Mouse (Mus musculus) midbrain, postnatal 0 days (tissue): ENCODE results near the gene Brat1. TPM values are rescaled to one million over a fixed set of nuclear protein-coding genes. Genes with fewer than 3 reads are reported as not detected.

Source experiments
- ATAC-seq: fragments of 200-750 bp; cut with Nextera tagmentation; 2 replicates; pipeline ENCODE4 v1.8.0; 2017; ENCODE audit warnings: moderate number of reproducible peaks, mild to moderate bottlenecking, moderate TSS enrichment, moderate library complexity; ENCODE audit not compliant: low FRiP score
- DNase-seq: peaks from one replicate; pipeline ENCODE4 v3.0.0-alpha.2; 2015; ENCODE audit warnings: low spot score
- H3K27ac ChIP-seq: fragments of 300-500 bp; sonication (generic); 2 replicates; pipeline ENCODE4 v1.5.1; 2014; ENCODE audit warnings: low read depth, mild to moderate bottlenecking, low read length, mixed read lengths
- H3K27me3 ChIP-seq: fragments of 300-500 bp; sonication (generic); 2 replicates; pipeline ENCODE4 v1.6.1; 2014; ENCODE audit warnings: low read length, control low read depth, mixed read lengths; ENCODE audit not compliant: insufficient read depth
- H3K36me3 ChIP-seq: fragments of 300-500 bp; sonication (generic); 2 replicates; pipeline ENCODE4 v1.6.1; 2014; ENCODE audit warnings: low read length, control low read depth, mixed read lengths; ENCODE audit not compliant: insufficient read depth
- H3K4me1 ChIP-seq: fragments of 300-500 bp; sonication (generic); 2 replicates; pipeline ENCODE4 v1.6.1; 2014; ENCODE audit warnings: mild to moderate bottlenecking, control low read depth, antibody characterized with exemption, low read length, mixed read lengths; ENCODE audit not compliant: insufficient read depth
- H3K4me2 ChIP-seq: fragments of 300-500 bp; sonication (generic); 2 replicates; pipeline ENCODE4 v1.6.1; 2014; ENCODE audit warnings: low read depth, mild to moderate bottlenecking, low read length, mixed read lengths; ENCODE audit not compliant: poor library complexity, severe bottlenecking
- H3K4me3 ChIP-seq: fragments of 300-500 bp; sonication (generic); 2 replicates; pipeline ENCODE4 v1.5.1; 2014; ENCODE audit warnings: low read depth, mild to moderate bottlenecking, low read length, moderate library complexity
- H3K9ac ChIP-seq: fragments of 300-500 bp; sonication (generic); replicated peaks from 2 replicates; pipeline ENCODE4 v1.6.1; 2014; ENCODE audit warnings: mild to moderate bottlenecking, low read length, moderate library complexity, mixed read lengths; ENCODE audit not compliant: poor library complexity, severe bottlenecking
- H3K9me3 ChIP-seq: fragments of 300-500 bp; sonication (generic); 2 replicates; pipeline ENCODE4 v1.6.1; 2016; ENCODE audit warnings: low read length, control low read depth
- CTCF ChIP-seq: IDR thresholded peaks from 2 replicates; pipeline ENCODE4 v1.5.1; 2016; ENCODE audit warnings: antibody characterized with exemption, mild to moderate bottlenecking
- WGBS: fragments of 180-500 bp; shearing (Covaris S2); extraction: QIAGEN DNeasy Blood & Tissue Kit; methylation state at CpG from one replicate; pipeline ENCODE4 v1.1.7; 2014; 5-methylcytosine and 5-hydroxymethylcytosine counted together
- polyA plus RNA-seq: library from polyadenylated mRNA; unstranded; fragments of >200 nt; fragmentation: Nextera tagmentation; extraction: Ambion mirVana; gene quantifications from 2 replicates; pipeline ENCODE4 v1.2.1, GENCODE M21; 2015
- total RNA-seq: library from RNA; depleted of rRNA; stranded (reverse); fragments of >200 nt; gene quantifications from 2 replicates; pipeline ENCODE4 v1.2.3, GENCODE M21; 2014

Gene Brat1
- total and polyA plus RNA-seq, 2 experiments from 2014 or later = 16.4 to 40.3 TPM

DNA sequence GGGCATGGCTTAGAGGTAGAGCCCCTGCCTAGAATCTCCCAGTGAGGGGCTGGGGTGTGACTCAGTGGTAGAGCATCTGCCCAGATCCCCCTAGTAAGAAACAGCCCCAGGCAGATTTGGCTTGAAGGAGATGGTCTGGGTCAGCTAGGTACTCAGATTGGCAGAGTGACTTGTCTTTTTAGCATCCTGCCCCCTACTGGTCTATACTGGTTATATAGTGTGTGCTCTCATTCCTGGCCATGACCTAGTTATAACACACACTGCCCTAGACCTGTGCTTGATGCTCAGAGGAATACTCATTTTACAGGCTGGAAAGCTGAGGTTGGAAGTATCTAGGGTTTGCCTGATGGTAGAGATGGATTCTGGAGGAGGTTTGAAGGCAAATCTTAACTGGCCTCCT lies 37.1 kb downstream of the Brat1 start:
- Histone ChIP-seq H3K36me3 (no peaks in the 10 kb centered on the region), H3K4me3 (no peak overlapping the region), H3K9ac (no peak overlapping the region), H3K9me3 (no peaks in the 10 kb centered on the region), H3K4me1 (no peaks in the 10 kb centered on the region), H3K27ac (no peak overlapping the region), H3K4me2 (no peak overlapping the region), H3K27me3 (no peaks in the 10 kb centered on the region)
- DNase-seq (no peak), ATAC-seq (no peak)
- peak; percentile 57 for TF ChIP-seq CTCF

DNA sequence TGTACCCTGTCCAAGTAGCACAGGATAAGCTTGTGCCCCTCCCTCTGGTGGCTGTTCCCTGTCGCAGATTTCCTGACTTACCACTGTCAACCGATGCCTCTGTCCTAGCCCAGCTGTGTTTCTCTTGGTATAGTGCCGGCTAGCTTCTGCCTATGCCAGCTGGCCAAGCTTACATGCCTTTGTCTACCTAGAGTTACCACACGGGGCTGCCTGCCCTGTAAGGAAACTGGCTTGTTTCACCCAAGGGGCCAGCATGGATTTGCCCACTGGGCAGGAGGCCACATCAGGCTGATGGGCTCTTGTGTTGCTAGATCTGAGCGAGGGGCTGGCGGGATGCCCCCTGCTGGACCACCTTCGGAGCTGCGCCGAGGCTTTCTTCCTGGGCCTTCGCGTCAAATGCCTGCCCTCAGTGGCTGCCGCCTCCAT lies 38.9 kb downstream of the Brat1 start:
- no peak overlapping the region for H3K27ac ChIP-seq
- no peak overlapping the region for H3K4me2 ChIP-seq
- DNase-seq = peak; percentile 70
- no peak overlapping the region for H3K9ac ChIP-seq
- H3K4me1 ChIP-seq = no peaks in the 10 kb centered on the region
- WGBS = 26% methylated on average over 12 of the region's 12 CpGs
- H3K27me3 ChIP-seq = no peaks in the 10 kb centered on the region
- peak; percentile 56; the same call in 1 of the 2 replicates for ATAC-seq
- H3K9me3 ChIP-seq = no peaks in the 10 kb centered on the region
- peak; percentile 55 for TF ChIP-seq CTCF
- H3K36me3 ChIP-seq = no peaks in the 10 kb centered on the region
- H3K4me3 ChIP-seq = no peak overlapping the region

DNA sequence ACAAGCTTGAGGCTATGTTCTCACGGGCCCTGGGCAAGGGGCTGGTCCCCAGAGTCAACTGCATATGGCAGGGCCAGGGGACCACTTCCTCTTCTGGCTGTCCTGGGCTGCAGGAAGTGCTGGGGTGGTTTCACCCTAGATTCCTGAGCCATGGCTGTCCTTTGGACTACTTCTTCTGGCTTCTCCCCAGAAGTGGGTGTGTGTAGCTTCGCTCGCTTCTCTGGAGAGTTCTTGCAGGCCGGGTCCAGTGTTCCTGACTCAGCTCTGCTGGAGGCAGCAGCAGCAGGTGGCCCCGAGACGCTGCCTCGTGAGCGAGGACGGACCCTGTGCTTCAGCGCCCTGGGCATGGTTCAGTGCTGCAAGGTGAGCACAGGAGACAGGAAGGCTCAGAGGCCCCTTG lies 43.6 kb downstream of the Brat1 start:
- H3K4me3 ChIP-seq = no peak overlapping the region
- peaks cover 5% of the 10 kb centered on the region; the same call in 1 of the 2 replicates for H3K4me1 ChIP-seq
- no peak for ATAC-seq
- H3K27ac ChIP-seq = no peak overlapping the region
- WGBS = 84% methylated on average over 10 of the region's 10 CpGs
- no peak for DNase-seq
- no peaks in the 10 kb centered on the region for H3K27me3 ChIP-seq
- no peak for TF ChIP-seq CTCF
- no peak overlapping the region for H3K9ac ChIP-seq
- no peak overlapping the region for H3K4me2 ChIP-seq
- H3K9me3 ChIP-seq = no peaks in the 10 kb centered on the region
- H3K36me3 ChIP-seq = peaks cover 4% of the 10 kb centered on the region; the same call in 1 of the 2 replicates

DNA sequence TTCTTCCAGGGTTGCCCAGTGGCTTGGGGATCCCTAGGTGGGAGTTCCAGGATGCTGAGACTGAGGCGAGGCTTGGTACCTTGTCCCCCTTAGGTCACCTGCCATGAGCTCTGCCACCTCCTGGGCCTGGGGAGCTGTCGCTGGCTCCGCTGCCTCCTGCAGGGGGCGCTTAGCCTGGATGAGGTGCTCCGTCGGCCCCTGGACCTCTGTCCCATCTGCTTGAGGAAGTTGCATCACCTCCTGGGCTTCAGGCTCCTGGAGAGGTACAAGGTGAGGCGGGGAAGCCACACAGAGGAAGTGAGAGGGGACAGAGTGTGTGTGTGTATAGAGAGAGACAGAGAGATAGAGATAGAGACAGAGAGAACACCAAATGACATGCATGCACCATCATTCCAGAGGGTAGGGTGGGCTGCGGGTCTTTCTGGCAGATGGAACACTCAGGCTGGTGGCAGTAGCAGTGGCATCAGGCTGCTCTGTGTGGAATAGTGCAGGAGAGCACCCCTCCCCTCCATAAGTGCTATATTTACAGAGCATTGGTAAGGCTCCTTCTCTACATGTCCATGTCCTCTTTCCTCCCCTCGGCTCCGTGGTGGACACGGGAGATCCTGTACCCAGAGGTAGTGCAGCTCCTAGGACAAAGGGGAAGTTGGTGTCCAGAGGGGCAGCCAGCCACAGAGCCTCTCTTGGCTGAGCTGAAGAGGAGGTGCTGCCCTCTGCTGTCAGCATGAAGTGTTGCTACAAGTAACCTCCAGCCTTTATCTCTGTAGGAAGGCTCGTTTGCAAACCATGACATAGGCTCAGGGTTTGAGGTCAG lies 44.5 kb downstream of the Brat1 start:
- peak overlapping the region; percentile 18; the same call in 1 of the 2 replicates for H3K4me3 ChIP-seq
- 19% methylated on average over 12 of the region's 12 CpGs for WGBS
- peak overlapping the region; percentile 37 for H3K4me2 ChIP-seq
- peaks cover 5% of the 10 kb centered on the region; the same call in 1 of the 2 replicates for H3K4me1 ChIP-seq
- H3K27me3 ChIP-seq = no peaks in the 10 kb centered on the region
- 0 out of 2 replicates have a peak overlapping the region, but pooled peaks have one; percentile 8 for H3K27ac ChIP-seq
- H3K36me3 ChIP-seq = peaks cover 4% of the 10 kb centered on the region; the same call in 1 of the 2 replicates
- H3K9me3 ChIP-seq = no peaks in the 10 kb centered on the region
- peak; percentile 91 for TF ChIP-seq CTCF
- ATAC-seq = peak; percentile 71
- peak overlapping the region; percentile 13; the same call in 1 of the 2 replicates for H3K9ac ChIP-seq
- DNase-seq = peak; percentile 83

DNA sequence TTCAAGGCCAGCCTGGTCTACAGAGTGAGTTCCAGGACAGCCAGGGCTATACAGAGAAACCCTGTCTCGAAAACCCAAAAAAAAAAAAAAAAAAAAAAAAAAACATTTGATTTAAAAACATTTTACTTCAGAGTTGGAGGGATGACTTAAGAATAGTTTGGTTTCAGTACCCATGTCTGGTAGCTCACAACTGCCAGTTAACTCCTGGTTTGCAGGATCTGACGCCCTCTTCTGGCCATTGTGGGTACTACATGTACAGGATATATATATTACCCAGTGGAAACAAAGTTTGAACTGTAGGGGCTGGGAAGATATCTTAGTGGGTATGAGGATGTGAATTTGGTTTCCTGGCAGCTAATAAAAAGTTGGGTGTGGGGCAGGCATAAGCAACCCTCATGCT lies 46.1 kb downstream of the Brat1 start:
- Histone ChIP-seq H3K4me3 (no peak overlapping the region), H3K9ac (no peak overlapping the region), H3K27ac (no peak overlapping the region), H3K4me2 (no peak overlapping the region), H3K27me3 (no peaks in the 10 kb centered on the region), H3K9me3 (no peaks in the 10 kb centered on the region), H3K36me3 (peaks cover 4% of the 10 kb centered on the region; the same call in 1 of the 2 replicates), H3K4me1 (peaks cover 5% of the 10 kb centered on the region; the same call in 1 of the 2 replicates)
- ATAC-seq (no peak), DNase-seq (no peak)
- TF ChIP-seq CTCF = peak; percentile 74
- 4% methylated on average over 1 of the region's 2 CpGs for whole genome bisulfite sequencing

DNA sequence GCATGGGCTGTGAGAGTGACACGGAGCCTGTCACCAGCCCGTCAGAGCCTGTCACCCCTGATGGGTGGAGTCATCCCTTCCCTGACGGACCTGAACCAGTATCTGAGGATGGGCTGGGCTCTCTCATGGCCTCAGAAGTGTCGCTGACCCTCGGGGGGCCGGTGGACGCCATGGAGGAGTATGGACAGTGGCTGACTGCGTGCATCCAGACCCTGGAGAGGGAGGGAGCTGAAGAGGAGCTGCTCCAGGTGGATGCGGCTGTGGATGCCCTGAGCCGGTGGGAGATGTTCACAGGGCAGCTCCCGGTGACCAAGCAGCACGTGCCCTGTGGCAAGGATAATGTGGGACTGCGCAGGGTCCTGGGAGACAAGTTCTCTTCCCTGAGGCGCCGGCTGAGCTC lies 47.2 kb downstream of the Brat1 start:
- Histone ChIP-seq H3K36me3 (peaks cover 10% of the 10 kb centered on the region; the same call in 1 of the 2 replicates), H3K4me3 (no peak overlapping the region), H3K27ac (no peak overlapping the region), H3K4me2 (no peak overlapping the region), H3K9me3 (no peaks in the 10 kb centered on the region), H3K9ac (no peak overlapping the region), H3K4me1 (peaks cover 5% of the 10 kb centered on the region; the same call in 1 of the 2 replicates), H3K27me3 (no peaks in the 10 kb centered on the region)
- ATAC-seq = no peak
- DNase-seq = no peak
- TF ChIP-seq CTCF = no peak
- WGBS = 95% methylated on average over 15 of the region's 15 CpGs
